25 mouse cellular contexts compared by ENCODE assay signal in genomic region chr6:65538921-65539320, GRCm38 (mm10). TPM values are rescaled to one million over a fixed set of nuclear protein-coding genes. Genes with fewer than 3 reads are reported as not detected.
DNase-seq lines count a peak whose midpoint lies in the region; ATAC-seq and TF ChIP-seq lines count a peak whose summit lies in the region.
"Had no signal": no experiment of that assay in that cellular context is flagged by ENCODE, and none has a peak within 500 bp of the region (broad histone marks: within the 10 kb centered on the region; RNA-seq: fewer than 3 reads in every experiment).

No protein-coding gene starts in this region.

- no peak overlapping the region for H3K4me3 ChIP-seq in kidney, embryonic 14.5 days (ENCODE audit: low read length)
- no peak overlapping the region for H3K4me3 ChIP-seq in CH12.LX (replicated peaks in 1 of 3; ENCODE audit: low read depth in 2 of 3, low read length in 2 of 3, poor library complexity in 1 of 3)
- no peak overlapping the region for H3K4me3 ChIP-seq in forebrain, embryonic 10.5 days
- no peak overlapping the region for H3K4me3 ChIP-seq in forebrain, embryonic 15.5 days
- H3K4me3 ChIP-seq: embryonic facial prominence, embryonic 10.5 days; embryonic facial prominence, embryonic 12.5 days; forebrain, embryonic 12.5 days had no signal

- WGBS in kidney, embryonic 14.5 days, result 72% methylated on average over 3 of the region's 3 CpGs
- 89% methylated on average over 3 of the region's 3 CpGs for WGBS in forebrain, embryonic 10.5 days
- 83% methylated on average over 3 of the region's 3 CpGs for WGBS in forebrain, embryonic 15.5 days

- ATAC-seq in kidney, embryonic 14.5 days (ENCODE audit: low FRiP score, low TSS enrichment), result no peak
- ATAC-seq in inflammation-experienced regulatory T-cells, adult 6 months, result peak; percentile 26
- ATAC-seq in forebrain, embryonic 15.5 days (replicated peaks), result no peak
- ATAC-seq: forebrain, embryonic 14.5 days; Patski had no signal

- H3K9me3 ChIP-seq in kidney, embryonic 14.5 days (ENCODE audit: control insufficient read depth, low read length), result no peaks in the 10 kb centered on the region
- no peaks in the 10 kb centered on the region for H3K9me3 ChIP-seq in CH12.LX (replicated peaks; ENCODE audit: low read length)
- H3K9me3 ChIP-seq in forebrain, embryonic 10.5 days, result no peaks in the 10 kb centered on the region
- no peaks in the 10 kb centered on the region for H3K9me3 ChIP-seq in forebrain, embryonic 15.5 days
- H3K9me3 ChIP-seq: embryonic facial prominence, embryonic 10.5 days; embryonic facial prominence, embryonic 12.5 days; forebrain, embryonic 12.5 days had no signal

- no peak for TF ChIP-seq CTCF in CH12.LX (conservative IDR thresholded peaks at IDR 0.05 in 1 of 2, IDR thresholded peaks at IDR 0.05 in 1 of 2; ENCODE audit: low read depth in 2 of 2, low read length in 2 of 2)

- H3K27me3 ChIP-seq in kidney, embryonic 14.5 days (ENCODE audit: control insufficient read depth, insufficient read depth, low read length), result no peaks in the 10 kb centered on the region
- H3K27me3 ChIP-seq in CH12.LX (replicated peaks), result no peaks in the 10 kb centered on the region
- H3K27me3 ChIP-seq in forebrain, embryonic 10.5 days (ENCODE audit: poor library complexity, severe bottlenecking), result no peaks in the 10 kb centered on the region
- no peaks in the 10 kb centered on the region for H3K27me3 ChIP-seq in forebrain, embryonic 15.5 days
- H3K27me3 ChIP-seq: embryonic facial prominence, embryonic 12.5 days; forebrain, embryonic 12.5 days; Patski had no signal

- H3K9ac ChIP-seq in kidney, embryonic 14.5 days (ENCODE audit: low read depth, low read length), result no peak overlapping the region
- H3K9ac ChIP-seq in CH12.LX (ENCODE audit: insufficient read depth, low read depth), result peak overlapping the region; percentile 63; the same call in 1 of the 2 replicates
- H3K9ac ChIP-seq in forebrain, embryonic 15.5 days (replicated peaks), result no peak overlapping the region
- H3K9ac ChIP-seq: embryonic facial prominence, embryonic 12.5 days; forebrain, embryonic 12.5 days; forebrain, postnatal 0 days had no signal

- TF ChIP-seq EP300 in CH12.LX (IDR thresholded peaks at IDR 0.05; ENCODE audit: low read length), result no peak

- peak; percentile 4 to 5 for DNase-seq in kidney, postnatal 36 days
- DNase-seq in CD4-positive, CD25-positive, alpha-beta regulatory T cell, adult 2 months (ENCODE audit: low read depth, low spot score), result peak; percentile 21
- no peak for DNase-seq in CH12.LX (ENCODE audit: extremely low read depth)
- no peak for DNase-seq in forebrain, embryonic 10.5 days (ENCODE audit: extremely low spot score, low spot score)
- no peak for DNase-seq in ovary, postnatal 14 days (ENCODE audit: low spot score)
- DNase-seq: adrenal gland, adult 8-10 months; adrenal gland, postnatal 14 days; adrenal gland, postnatal 36 days; cerebellum, adult 11-12 months; cerebellum, adult 2 months; cerebellum, adult 9-11 months; cerebellum, postnatal 14 days; forebrain, postnatal 0 days had no signal

- H3K36me3 ChIP-seq in kidney, embryonic 14.5 days (ENCODE audit: control insufficient read depth, insufficient read depth, low read length), result no peaks in the 10 kb centered on the region
- no peaks in the 10 kb centered on the region for H3K36me3 ChIP-seq in CH12.LX (replicated peaks in 1 of 2; ENCODE audit: control insufficient read depth in 1 of 2, insufficient read depth in 1 of 2, low read length in 1 of 2)
- H3K36me3 ChIP-seq in forebrain, embryonic 10.5 days (replicated peaks), result no peaks in the 10 kb centered on the region
- H3K36me3 ChIP-seq in forebrain, embryonic 15.5 days, result no peaks in the 10 kb centered on the region
- H3K36me3 ChIP-seq: embryonic facial prominence, embryonic 10.5 days; embryonic facial prominence, embryonic 12.5 days; forebrain, embryonic 12.5 days had no signal

- H3K27ac ChIP-seq in kidney, embryonic 14.5 days (ENCODE audit: low read depth, low read length), result no peak overlapping the region
- no peak overlapping the region for H3K27ac ChIP-seq in CH12.LX (ENCODE audit: insufficient read depth, low read depth)
- no peak overlapping the region for H3K27ac ChIP-seq in forebrain, embryonic 10.5 days
- H3K27ac ChIP-seq in forebrain, embryonic 15.5 days (replicated peaks), result no peak overlapping the region
- H3K27ac ChIP-seq: embryonic facial prominence, embryonic 10.5 days; embryonic facial prominence, embryonic 12.5 days; forebrain, embryonic 12.5 days had no signal

- in situ Hi-C loops in CH12.LX (cut with MboI; ENCODE audit: low pct_ligation_motif_present, low pct_unique_long_range_greater_than_20kb, low sequenced_read_pairs), result no loop called here

- dilution Hi-C loops in CH12.LX (cut with MboI; ENCODE audit: extremely low pct_ligation_motif_present, extremely low pct_unique_long_range_greater_than_20kb, low sequenced_read_pairs), result no loop called here

- H3K4me2 ChIP-seq in kidney, embryonic 14.5 days (replicated peaks; ENCODE audit: low read depth, low read length), result no peak overlapping the region
- H3K4me2 ChIP-seq in CH12.LX (ENCODE audit: insufficient read depth, low read depth, poor library complexity, severe bottlenecking), result 0 out of 2 replicates have a peak overlapping the region, but pooled peaks have one; percentile 74
- no peak overlapping the region for H3K4me2 ChIP-seq in forebrain, embryonic 15.5 days (replicated peaks)
- H3K4me2 ChIP-seq: embryonic facial prominence, embryonic 12.5 days; forebrain, embryonic 12.5 days had no signal

- no peak for TF ChIP-seq POLR2A in CH12.LX (IDR thresholded peaks at IDR 0.05; ENCODE audit: low read depth, low read length)

- no peak for TF ChIP-seq RAD21 in CH12.LX (IDR thresholded peaks at IDR 0.05; ENCODE audit: low read depth, low read length)

- H3K79me2 ChIP-seq in CH12.LX (replicated peaks; ENCODE audit: control insufficient read depth, extremely low read depth, insufficient read depth, poor library complexity, severe bottlenecking), result no peaks in the 10 kb centered on the region

- H3K4me1 ChIP-seq in kidney, embryonic 14.5 days (ENCODE audit: control insufficient read depth, insufficient read depth, low read length), result no peaks in the 10 kb centered on the region
- peaks cover 5 to 11% of the 10 kb centered on the region in 2 experiments; a peak in 3 of 4 replicates for H3K4me1 ChIP-seq in CH12.LX (ENCODE audit: control insufficient read depth in 1 of 2, insufficient read depth in 2 of 2)
- H3K4me1 ChIP-seq in forebrain, embryonic 10.5 days, result no peaks in the 10 kb centered on the region
- H3K4me1 ChIP-seq in forebrain, embryonic 15.5 days, result 0 out of 2 replicates have a peak, but pooled peaks cover 3% of the 10 kb centered on the region

TF ChIP-seq in CH12.LX, 34 proteins besides CTCF, POLR2A, EP300 and RAD21:
- TF ChIP-seq PAX5 (IDR thresholded peaks at IDR 0.05; ENCODE audit: low read length) (no peak), ZC3H11A (IDR thresholded peaks at IDR 0.05; ENCODE audit: low read depth, low read length) (no peak)

RNA-seq across cellular contexts. Expression of gene Tnip3, which starts 13.8 kb away (rescaled TPM):
- not detected in 2 replicates for polyA plus RNA-seq in kidney, embryonic 14.5 days (2014; fragmentation: Nextera tagmentation; extraction: Ambion mirVana)
- total RNA-seq in CH12.LX (2012; rRNA removed) (1.4 and 1.5 TPM in 2 replicates), CH12.LX (2014; rRNA removed) (2.1 and 2.5 TPM in 2 replicates)
- polyA plus RNA-seq in CH12.LX (2012; ENCODE audit: insufficient read length, low read depth), result 2.5 and 2.9 TPM in 2 replicates
- polyA plus RNA-seq in inflammation-experienced regulatory T-cells, adult 6 months (2017; shearing (Covaris generic)), result 10 to 100 TPM in 1 of 3 experiments, 1 to 10 TPM in 2; 5.8 to 11.0 (median 7.8) TPM
- not detected in 2 replicates for polyA plus RNA-seq in forebrain, embryonic 10.5 days (2016; fragmentation: Nextera tagmentation; extraction: Ambion mirVana)
- not detected in 2 replicates for polyA plus RNA-seq in forebrain, embryonic 15.5 days (2015; fragmentation: Nextera tagmentation; extraction: Ambion mirVana)
- total RNA-seq: ES-E14; forebrain, postnatal 0 days; MEL had no signal
- polyA plus RNA-seq: C2C12; cerebellum, adult 2 months; cortical plate, adult 2 months; embryonic facial prominence, embryonic 10.5 days; embryonic facial prominence, embryonic 12.5 days; forebrain, embryonic 12.5 days; forebrain, embryonic 14.5 days had no signal

Comparison
In these comparisons a context has a peak if more than half of its experiments do, and no peak if none do; other contexts are left out.
1. DNase-seq: peak in kidney, postnatal 36 days (2 of 2) and CD4-positive, CD25-positive, alpha-beta regulatory T cell, adult 2 months (single experiment); none in CH12.LX (single experiment), forebrain, embryonic 10.5 days (single experiment) and ovary, postnatal 14 days (single experiment).